Mouse (Mus musculus): ENCODE measurements at regions not wholly inside any gene's neighbourhood (a gene's known extent, or its start where the extent isn't known, plus 50 kb on each side); places are given as distances from the start of the nearest gene placed in this dataset.

DNA sequence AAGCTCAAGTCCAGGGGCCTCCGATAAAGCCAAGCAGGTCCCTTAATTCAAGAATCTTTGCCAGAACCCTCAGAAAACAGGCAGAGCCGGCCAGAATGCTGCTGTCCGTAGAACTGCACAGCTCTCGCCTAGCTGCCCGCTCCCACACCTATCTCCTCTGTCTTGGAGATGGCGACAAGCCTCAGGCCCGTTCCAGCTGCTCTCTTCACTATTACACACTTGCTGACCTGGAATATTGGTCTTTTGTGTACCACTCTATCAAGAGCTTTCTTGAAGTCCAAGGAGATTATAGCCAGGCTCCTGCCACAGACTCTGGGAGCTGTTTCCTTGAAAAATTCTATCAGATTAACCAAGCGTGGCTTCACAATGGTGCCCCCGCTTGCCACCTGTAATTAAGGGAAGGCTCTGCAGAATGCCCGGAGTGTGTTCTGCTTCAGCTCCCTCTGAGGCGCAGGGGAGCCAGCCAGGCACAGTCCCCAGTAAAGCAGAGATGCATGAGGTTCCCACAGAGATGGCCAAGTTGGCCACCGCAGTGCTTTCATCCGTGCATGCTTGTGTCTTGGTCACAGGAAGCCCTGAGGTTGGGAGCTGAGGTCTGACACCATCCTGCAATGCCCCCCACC is 496.8 kb downstream of the Cdh26 start:
- H3K4me3 ChIP-seq (ENCODE audit: insufficient read depth, low read length): no peak overlapping the region
- no peaks in the 10 kb centered on the region for H3K4me1 ChIP-seq (ENCODE audit: control insufficient read depth, insufficient read depth, low read length)
- no peak for TF ChIP-seq CTCF (IDR thresholded peaks at IDR 0.05; ENCODE audit: borderline replicate concordance, insufficient read depth, low read length)
- TF ChIP-seq POLR2A (IDR thresholded peaks at IDR 0.05; ENCODE audit: low read depth, low read length): no peak
- H3K27ac ChIP-seq (ENCODE audit: insufficient read depth, low read length): no peak overlapping the region

DNA sequence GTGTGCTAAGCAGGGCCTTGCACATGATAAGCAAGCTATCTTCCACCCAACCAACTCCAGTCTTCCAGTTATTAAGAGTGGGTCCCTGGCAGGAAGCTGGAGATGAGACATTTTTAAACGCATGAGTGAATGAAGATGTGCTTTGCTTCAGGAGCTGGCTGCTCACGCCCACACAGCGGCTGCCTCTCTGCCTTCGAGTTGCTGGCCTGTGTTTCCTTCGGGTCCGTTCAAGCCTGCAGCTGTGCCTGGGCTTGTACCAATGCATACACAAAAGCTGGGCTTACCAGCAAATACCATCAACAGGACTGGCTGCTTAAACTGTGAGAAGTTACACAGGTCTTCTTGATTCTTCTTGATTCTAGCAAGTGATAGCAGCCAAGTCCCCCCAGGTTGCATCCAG is 498.7 kb downstream of the Cdh26 start:
- TF ChIP-seq POLR2A (IDR thresholded peaks at IDR 0.05; ENCODE audit: low read depth, low read length) (no peak), CTCF (IDR thresholded peaks at IDR 0.05; ENCODE audit: borderline replicate concordance, insufficient read depth, low read length) (no peak)
- Histone ChIP-seq H3K4me3 (ENCODE audit: insufficient read depth, low read length) (no peak overlapping the region), H3K27ac (ENCODE audit: insufficient read depth, low read length) (no peak overlapping the region), H3K4me1 (ENCODE audit: control insufficient read depth, insufficient read depth, low read length) (no peaks in the 10 kb centered on the region)

DNA sequence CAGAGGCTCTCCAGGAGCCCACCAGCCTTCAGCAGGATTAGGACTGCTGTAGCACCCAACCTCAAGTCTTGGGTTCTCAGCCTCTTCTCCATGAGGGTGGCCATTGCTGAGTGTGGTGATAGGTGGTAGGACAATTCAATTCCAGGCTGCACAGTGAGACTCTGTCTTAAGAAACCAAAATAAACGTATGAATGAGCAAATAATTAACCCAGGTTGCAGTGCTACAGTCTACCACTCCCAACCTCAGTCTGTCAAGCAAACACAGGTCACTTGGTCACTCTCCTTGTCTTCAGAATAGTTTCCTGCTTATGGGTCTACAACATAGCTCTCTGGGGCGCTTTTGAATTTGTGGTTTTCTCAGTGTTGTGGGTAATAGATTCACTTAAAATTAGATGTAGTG is 499.8 kb downstream of the Cdh26 start:
- TF ChIP-seq CTCF (IDR thresholded peaks at IDR 0.05; ENCODE audit: borderline replicate concordance, insufficient read depth, low read length): no peak
- TF ChIP-seq POLR2A (IDR thresholded peaks at IDR 0.05; ENCODE audit: low read depth, low read length): no peak
- H3K4me1 ChIP-seq (ENCODE audit: control insufficient read depth, insufficient read depth, low read length): no peaks in the 10 kb centered on the region
- no peak overlapping the region for H3K27ac ChIP-seq (ENCODE audit: insufficient read depth, low read length)

DNA sequence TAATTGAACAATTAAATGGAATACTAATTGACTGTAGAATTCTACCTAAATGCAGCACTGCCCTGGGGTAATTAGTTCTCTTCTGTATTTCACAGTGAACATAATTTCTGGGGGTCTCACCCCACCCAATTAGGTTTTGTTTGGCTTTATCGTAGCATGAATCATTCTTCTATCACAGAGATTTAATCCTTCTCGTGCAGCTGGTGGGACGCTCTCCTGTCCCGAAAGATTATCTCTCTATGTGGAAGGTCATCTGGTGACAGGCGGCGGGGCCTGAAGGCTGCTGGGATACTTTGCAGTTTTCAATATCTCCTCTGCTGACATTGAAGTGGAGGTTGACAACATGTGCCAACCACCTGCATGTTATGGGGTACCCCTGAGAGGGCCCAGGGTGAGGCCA is 493.8 kb upstream of the Cdh4 start:
- Histone ChIP-seq H3K27ac (ENCODE audit: insufficient read depth, low read length) (no peak overlapping the region), H3K4me1 (ENCODE audit: control insufficient read depth, insufficient read depth, low read length) (no peaks in the 10 kb centered on the region), H3K4me3 (ENCODE audit: insufficient read depth, low read length) (no peak overlapping the region)
- no peak for TF ChIP-seq CTCF (IDR thresholded peaks at IDR 0.05; ENCODE audit: borderline replicate concordance, insufficient read depth, low read length)
- TF ChIP-seq POLR2A (IDR thresholded peaks at IDR 0.05; ENCODE audit: low read depth, low read length): no peak

More for the DNA sequence above, 499.8 kb downstream of the Cdh26 start:
- H3K4me3 ChIP-seq (ENCODE audit: insufficient read depth, low read length): no peak overlapping the region

DNA sequence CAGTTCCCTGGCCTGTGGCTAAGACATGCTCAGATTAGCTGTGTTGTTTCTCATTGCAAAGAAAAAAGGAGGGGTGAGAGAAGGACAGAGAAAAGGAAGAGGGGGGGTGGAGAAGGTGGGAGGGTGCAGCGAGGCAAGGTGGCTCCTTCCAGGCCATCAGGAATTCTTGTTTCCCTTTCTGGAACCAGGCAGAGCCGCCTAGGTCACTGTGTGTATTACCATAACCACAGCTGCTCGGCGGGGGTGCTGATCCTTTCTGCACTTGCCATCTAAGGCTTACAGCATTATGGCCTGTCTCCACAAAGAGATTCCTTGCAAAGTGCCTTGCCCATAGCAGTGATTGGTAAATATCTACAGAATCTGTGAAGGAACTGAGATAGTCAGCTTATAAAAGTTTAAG is 493.1 kb upstream of the Cdh4 start:
- Histone ChIP-seq H3K4me1 (ENCODE audit: control insufficient read depth, insufficient read depth, low read length) (no peaks in the 10 kb centered on the region), H3K27ac (ENCODE audit: insufficient read depth, low read length) (no peak overlapping the region), H3K4me3 (ENCODE audit: insufficient read depth, low read length) (no peak overlapping the region)
- no peak for TF ChIP-seq CTCF (IDR thresholded peaks at IDR 0.05; ENCODE audit: borderline replicate concordance, insufficient read depth, low read length)
- no peak for TF ChIP-seq POLR2A (IDR thresholded peaks at IDR 0.05; ENCODE audit: low read depth, low read length)

DNA sequence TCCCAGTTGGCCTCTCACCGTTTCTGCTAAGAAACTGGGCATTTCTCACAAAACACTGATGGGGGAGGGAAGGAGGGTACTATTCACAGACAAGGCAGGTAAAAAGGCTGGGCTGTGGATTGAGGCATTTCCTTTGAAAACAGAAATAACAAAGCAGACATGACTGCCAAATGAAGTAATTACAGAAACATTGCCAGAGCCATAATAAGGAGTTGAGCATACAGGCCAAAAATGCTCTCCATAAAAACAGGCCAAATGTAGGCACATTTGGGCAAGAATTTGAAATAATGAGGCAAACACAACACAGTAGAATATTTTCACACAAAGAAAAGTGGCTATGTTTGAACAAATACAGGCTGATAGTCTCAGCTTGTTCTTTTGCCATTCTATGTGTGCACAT is 491.9 kb upstream of the Cdh4 start:
- Histone ChIP-seq H3K4me1 (ENCODE audit: control insufficient read depth, insufficient read depth, low read length) (no peaks in the 10 kb centered on the region), H3K4me3 (ENCODE audit: insufficient read depth, low read length) (no peak overlapping the region), H3K27ac (ENCODE audit: insufficient read depth, low read length) (no peak overlapping the region)
- TF ChIP-seq POLR2A (IDR thresholded peaks at IDR 0.05; ENCODE audit: low read depth, low read length) (no peak), CTCF (IDR thresholded peaks at IDR 0.05; ENCODE audit: borderline replicate concordance, insufficient read depth, low read length) (no peak)

DNA sequence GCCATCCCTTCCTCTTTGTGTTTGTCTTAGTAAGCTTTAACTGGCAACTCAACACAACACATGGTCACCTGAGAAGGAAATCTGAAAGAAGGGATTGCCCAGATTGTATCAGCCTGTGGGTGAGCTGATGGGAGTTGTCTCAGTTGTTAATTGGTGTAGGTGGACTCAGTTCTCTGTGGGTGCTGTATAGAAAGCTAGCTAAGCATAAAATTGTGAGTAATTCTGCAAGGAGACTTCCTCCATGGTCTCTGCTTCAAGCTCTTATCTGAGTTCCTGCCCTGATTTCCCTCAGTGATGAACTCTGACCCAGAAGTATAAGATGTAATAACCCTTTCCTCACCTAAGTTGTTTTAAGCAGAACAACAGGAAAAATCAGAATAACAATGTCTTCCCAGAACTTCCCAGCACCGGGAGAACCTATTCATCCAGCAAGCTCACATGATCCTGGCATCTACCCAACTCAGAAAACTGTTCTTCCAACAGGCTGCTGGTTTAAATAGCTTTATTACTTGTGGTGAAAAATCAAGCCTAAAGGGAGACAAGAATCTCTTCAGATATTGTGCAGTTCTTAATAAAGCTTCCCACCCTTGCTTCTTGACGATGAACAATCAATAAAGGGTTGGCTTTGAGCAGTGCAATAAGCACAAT is 487.7 kb upstream of the Cdh4 start:
- TF ChIP-seq CTCF (IDR thresholded peaks at IDR 0.05; ENCODE audit: borderline replicate concordance, insufficient read depth, low read length): no peak
- TF ChIP-seq POLR2A (IDR thresholded peaks at IDR 0.05; ENCODE audit: low read depth, low read length): no peak
- no peak overlapping the region for H3K27ac ChIP-seq (ENCODE audit: insufficient read depth, low read length)
- no peaks in the 10 kb centered on the region for H3K4me1 ChIP-seq (ENCODE audit: control insufficient read depth, insufficient read depth, low read length)
- H3K4me3 ChIP-seq (ENCODE audit: insufficient read depth, low read length): no peak overlapping the region

DNA sequence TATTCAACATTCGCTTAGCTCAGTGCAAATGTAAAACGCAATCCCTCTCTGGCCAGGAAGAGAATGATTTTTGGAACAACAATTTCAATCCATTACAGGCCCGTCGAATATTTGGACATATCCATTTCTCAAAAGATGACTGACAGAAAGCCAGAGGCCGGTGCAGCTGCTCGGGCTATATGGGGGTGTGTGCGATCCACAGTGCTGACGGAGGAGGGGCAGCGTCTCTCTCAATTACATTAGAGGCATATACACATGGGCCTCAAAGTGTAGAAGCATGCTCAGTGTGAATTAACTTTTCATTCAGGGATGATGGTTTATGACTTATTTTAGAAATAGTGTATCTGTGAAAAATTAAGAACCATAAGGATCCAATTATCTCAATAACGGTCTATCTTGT is 483.4 kb upstream of the Cdh4 start:
- Histone ChIP-seq H3K4me3 (ENCODE audit: insufficient read depth, low read length) (no peak overlapping the region), H3K4me1 (ENCODE audit: control insufficient read depth, insufficient read depth, low read length) (no peaks in the 10 kb centered on the region), H3K27ac (ENCODE audit: insufficient read depth, low read length) (no peak overlapping the region)
- TF ChIP-seq POLR2A (IDR thresholded peaks at IDR 0.05; ENCODE audit: low read depth, low read length) (no peak), CTCF (IDR thresholded peaks at IDR 0.05; ENCODE audit: borderline replicate concordance, insufficient read depth, low read length) (no peak)

DNA sequence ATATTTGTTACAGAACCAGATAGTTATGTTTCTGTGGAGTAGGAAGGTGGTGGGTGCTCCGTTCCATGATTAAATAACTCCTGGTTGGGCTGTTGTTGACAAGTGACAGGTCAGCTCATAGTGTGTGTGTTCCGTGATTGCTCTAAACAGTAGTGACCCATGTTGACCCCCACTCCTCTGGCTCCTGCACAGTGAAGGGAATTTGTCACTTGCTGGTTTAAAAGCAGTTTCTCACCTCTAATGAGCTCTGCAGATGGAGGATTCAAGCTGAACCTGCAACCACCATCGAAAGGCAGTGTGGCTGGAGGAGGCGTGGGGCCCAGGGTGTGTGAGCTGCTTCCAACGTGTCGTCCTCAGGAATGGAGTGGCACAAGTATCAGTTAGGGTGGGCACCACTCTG is 482.6 kb upstream of the Cdh4 start:
- H3K4me3 ChIP-seq (ENCODE audit: insufficient read depth, low read length): no peak overlapping the region
- H3K4me1 ChIP-seq (ENCODE audit: control insufficient read depth, insufficient read depth, low read length): no peaks in the 10 kb centered on the region
- no peak overlapping the region for H3K27ac ChIP-seq (ENCODE audit: insufficient read depth, low read length)
- TF ChIP-seq POLR2A (IDR thresholded peaks at IDR 0.05; ENCODE audit: low read depth, low read length) (no peak), CTCF (IDR thresholded peaks at IDR 0.05; ENCODE audit: borderline replicate concordance, insufficient read depth, low read length) (no peak)

DNA sequence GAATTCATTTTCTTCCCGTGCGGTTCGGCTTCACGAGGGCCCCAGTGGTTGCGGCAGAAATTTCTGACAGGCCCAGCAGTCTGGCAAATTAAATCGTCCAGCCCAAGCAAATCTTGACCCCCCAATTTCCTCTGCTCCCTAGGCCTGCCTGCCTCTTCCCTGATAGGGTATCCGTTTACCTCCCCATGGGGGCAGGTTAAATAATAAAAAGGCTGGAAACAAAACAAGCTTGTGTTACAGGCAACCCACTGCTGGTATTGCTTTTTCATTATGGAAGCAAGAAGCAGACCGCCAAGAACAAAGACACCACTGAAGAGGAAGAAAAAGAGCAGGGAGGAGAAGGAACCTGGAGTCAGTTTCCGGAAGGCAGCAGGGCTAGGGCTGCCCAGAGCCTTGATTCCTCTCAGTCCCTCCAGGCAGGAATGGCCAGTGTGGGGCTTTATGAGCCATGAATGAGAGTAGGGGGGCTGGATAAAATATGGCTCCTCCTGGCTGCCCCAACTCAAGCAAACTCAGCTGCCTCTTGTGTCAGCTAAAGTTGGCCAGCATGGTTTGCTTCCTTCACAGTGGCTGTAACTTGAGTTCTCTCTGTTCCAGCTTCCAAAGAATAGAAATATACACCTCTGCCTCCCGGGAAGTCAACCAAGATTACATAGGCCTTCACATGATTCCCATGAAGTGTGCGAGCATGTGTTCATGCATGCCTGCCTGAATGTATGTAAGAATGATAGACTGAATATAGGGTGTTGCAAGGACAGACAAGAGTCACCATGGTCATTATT is 474.5 kb upstream of the Cdh4 start:
- Histone ChIP-seq H3K27ac (ENCODE audit: insufficient read depth, low read length) (no peak overlapping the region), H3K4me1 (ENCODE audit: control insufficient read depth, insufficient read depth, low read length) (no peaks in the 10 kb centered on the region), H3K4me3 (ENCODE audit: insufficient read depth, low read length) (no peak overlapping the region)
- TF ChIP-seq CTCF (IDR thresholded peaks at IDR 0.05; ENCODE audit: borderline replicate concordance, insufficient read depth, low read length) (no peak), POLR2A (IDR thresholded peaks at IDR 0.05; ENCODE audit: low read depth, low read length) (no peak)

All from embryonic fibroblast, embryonic 13.5 days (primary cell).